Mouse (Mus musculus) neural tube, embryonic 15.5 days (tissue): ENCODE results near the gene Mapk10. TPM values are rescaled to one million over a fixed set of nuclear protein-coding genes. Genes with fewer than 3 reads are reported as not detected.

Source experiments
- ATAC-seq: fragments of 200-750 bp; cut with Nextera tagmentation; 2 replicates; pipeline ENCODE4 v1.8.0; 2017; ENCODE audit warnings: mild to moderate bottlenecking, moderate TSS enrichment, moderate library complexity; ENCODE audit not compliant: low FRiP score
- H3K27ac ChIP-seq: fragments of 300-500 bp; sonication (generic); replicated peaks from 2 replicates; pipeline ENCODE4 v1.5.1; 2015; ENCODE audit warnings: mild to moderate bottlenecking, inconsistent platforms
- H3K27me3 ChIP-seq: fragments of 300-500 bp; sonication (generic); replicated peaks from 2 replicates; pipeline ENCODE4 v1.6.1; 2015; ENCODE audit warnings: inconsistent platforms
- H3K36me3 ChIP-seq: fragments of 300-500 bp; sonication (generic); 2 replicates; pipeline ENCODE4 v1.6.1; 2015; ENCODE audit warnings: inconsistent platforms
- H3K4me1 ChIP-seq: fragments of 300-500 bp; sonication (generic); 2 replicates; pipeline ENCODE4 v1.6.1; 2015; ENCODE audit warnings: inconsistent platforms
- H3K4me2 ChIP-seq: fragments of 300-500 bp; sonication (generic); 2 replicates; pipeline ENCODE4 v1.6.1; 2015; ENCODE audit warnings: inconsistent platforms, mild to moderate bottlenecking, moderate library complexity
- H3K4me3 ChIP-seq: fragments of 300-500 bp; sonication (generic); replicated peaks from 2 replicates; pipeline ENCODE4 v1.5.1; 2015; ENCODE audit warnings: mild to moderate bottlenecking, inconsistent platforms
- H3K9ac ChIP-seq: fragments of 300-500 bp; sonication (generic); replicated peaks from 2 replicates; pipeline ENCODE4 v1.6.1; 2015; ENCODE audit warnings: mild to moderate bottlenecking, inconsistent platforms
- H3K9me3 ChIP-seq: fragments of 300-500 bp; sonication (generic); replicated peaks from 2 replicates; pipeline ENCODE4 v1.6.1; 2016; ENCODE audit warnings: inconsistent platforms
- WGBS: fragments of 180-500 bp; shearing (Covaris S2); methylation state at CpG from one replicate; pipeline ENCODE4 v1.1.7; 2015; ENCODE audit warnings: mixed read lengths; 5-methylcytosine and 5-hydroxymethylcytosine counted together
- polyA plus RNA-seq: library from polyadenylated mRNA; unstranded; fragments of >200 nt; fragmentation: Nextera tagmentation; extraction: Ambion mirVana; gene quantifications from 2 replicates; pipeline ENCODE4 v1.2.1, GENCODE M21; 2015

Mapk10 gene
- polyA plus RNA-seq, 1 experiment from 2014 or later = 90.3 TPM

DNA sequence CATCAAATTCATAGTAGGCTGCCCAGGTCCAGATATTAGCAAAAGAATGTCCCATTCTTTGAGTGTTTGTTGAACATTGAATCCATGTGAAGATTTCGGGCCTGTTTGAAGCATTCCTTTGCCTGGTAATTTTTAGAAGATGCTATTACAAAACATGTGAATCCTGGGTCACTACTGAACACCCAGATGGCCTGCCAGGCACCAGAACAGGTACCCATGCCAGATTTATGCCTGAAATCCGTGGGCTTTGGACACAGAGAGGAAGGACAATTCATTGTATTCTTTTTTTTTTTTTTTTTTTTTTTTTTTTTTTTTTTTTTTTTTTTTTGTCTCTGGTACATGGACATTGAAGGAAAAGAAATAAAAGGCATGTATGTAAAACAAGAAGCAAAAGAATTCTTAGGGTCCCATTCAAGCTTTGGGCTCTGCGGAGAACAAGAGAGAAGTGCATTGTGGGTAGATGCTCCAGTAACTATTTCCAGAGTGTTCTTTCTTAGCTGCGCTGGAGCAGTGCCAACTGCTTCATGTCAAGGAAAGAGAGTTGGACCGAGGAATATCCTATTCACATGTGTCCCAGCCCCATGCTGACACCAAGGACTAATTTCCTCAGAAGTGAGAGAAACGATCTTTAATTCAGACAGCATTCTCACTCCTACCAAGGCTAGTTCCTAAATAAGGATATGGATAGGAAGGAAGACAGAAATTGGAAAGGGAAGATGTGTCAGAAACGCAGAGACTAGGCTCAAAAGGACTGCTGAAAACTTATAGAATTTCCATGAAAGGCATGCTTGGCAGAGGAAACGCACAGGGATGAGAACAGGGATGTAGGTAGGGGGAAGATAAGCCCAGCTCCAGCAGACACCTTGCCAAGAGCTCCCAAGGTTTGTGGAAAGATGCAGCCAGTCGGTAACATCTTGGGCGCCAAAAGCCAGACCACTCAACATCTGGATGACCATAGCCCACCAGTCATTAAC, 105.4 kb downstream of the Mapk10 start:
- H3K36me3 ChIP-seq = no peaks in the 10 kb centered on the region
- no peaks in the 10 kb centered on the region for H3K9me3 ChIP-seq
- no peak overlapping the region for H3K4me2 ChIP-seq
- H3K4me3 ChIP-seq = no peak overlapping the region
- H3K4me1 ChIP-seq = no peaks in the 10 kb centered on the region
- H3K27me3 ChIP-seq = no peaks in the 10 kb centered on the region
- H3K9ac ChIP-seq = no peak overlapping the region
- H3K27ac ChIP-seq = no peak overlapping the region
- no peak for ATAC-seq
- 78% methylated on average over 10 of the region's 10 CpGs for WGBS

DNA sequence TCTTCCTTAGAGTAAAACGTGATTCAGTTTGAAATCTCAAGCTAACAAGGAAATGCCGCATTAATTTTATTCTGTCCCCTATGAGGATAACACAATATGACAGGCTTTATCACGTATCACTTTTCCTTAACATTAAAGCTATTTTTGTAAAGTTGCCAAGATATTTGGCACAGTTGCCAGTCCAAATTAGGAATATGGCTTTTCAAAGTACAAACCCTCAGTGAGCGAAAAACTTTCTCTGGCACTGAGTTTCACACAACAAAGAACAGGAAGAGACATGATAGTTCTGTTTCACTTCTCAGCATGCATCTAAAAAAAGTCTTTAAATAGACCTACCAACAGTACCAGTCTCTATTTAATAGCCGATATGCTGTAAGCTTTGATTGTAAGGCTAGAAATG, 107.1 kb downstream of the Mapk10 start:
- Histone ChIP-seq H3K4me2 (no peak overlapping the region), H3K9ac (no peak overlapping the region), H3K36me3 (no peaks in the 10 kb centered on the region), H3K27me3 (no peaks in the 10 kb centered on the region), H3K27ac (no peak overlapping the region), H3K4me1 (no peaks in the 10 kb centered on the region), H3K9me3 (no peaks in the 10 kb centered on the region), H3K4me3 (no peak overlapping the region)
- no peak for ATAC-seq
- 82% methylated on average over 5 of the region's 5 CpGs for WGBS

DNA sequence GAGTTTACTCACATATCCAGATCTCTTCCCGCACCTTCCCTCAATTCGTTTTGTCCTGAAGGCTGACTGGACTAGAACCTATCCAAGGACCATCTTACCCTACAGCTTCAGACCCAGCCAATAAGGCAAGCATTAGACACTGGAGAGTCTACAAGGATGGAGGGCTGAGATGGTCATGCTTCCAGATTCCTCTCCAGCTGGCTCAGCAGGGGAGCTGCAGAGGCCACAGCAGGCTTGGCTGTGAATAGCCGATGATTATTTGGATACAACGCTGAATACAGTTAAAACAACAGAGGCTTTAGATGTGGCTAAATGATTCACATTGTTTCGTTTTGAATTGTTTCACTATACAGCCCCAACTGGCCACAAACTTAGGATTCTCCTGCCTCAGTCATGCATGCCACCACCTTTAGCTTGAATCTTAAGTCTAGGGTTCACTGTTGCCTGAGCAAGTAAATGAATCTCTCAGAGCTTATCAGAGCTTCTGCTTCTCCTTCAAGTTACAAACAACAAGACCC, 108.2 kb downstream of the Mapk10 start:
- Histone ChIP-seq H3K4me3 (no peak overlapping the region), H3K9me3 (no peaks in the 10 kb centered on the region), H3K27me3 (no peaks in the 10 kb centered on the region), H3K4me2 (no peak overlapping the region), H3K9ac (no peak overlapping the region), H3K4me1 (no peaks in the 10 kb centered on the region), H3K27ac (no peak overlapping the region), H3K36me3 (no peaks in the 10 kb centered on the region)
- ATAC-seq = no peak
- WGBS = 81% methylated on average over 5 of the region's 5 CpGs

DNA sequence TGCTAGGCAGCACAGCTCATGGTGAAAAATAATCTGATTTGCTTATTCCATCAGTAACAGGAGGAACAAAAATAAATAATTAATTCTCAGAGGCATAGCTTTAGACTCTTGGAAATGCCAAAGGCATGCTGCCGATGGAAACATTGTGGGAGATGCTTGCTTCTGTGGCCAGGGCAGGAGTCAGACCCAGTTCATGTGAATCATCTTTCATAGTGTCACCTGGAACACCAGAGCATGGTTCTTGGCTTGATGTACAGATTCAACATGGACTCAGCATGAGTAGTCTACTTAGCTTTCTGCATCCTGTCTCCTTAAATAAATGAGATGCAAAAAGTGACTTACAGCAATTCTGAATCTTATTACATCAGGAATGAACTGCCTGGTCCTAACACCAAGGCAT, 109.0 kb downstream of the Mapk10 start:
- Histone ChIP-seq H3K27me3 (no peaks in the 10 kb centered on the region), H3K36me3 (no peaks in the 10 kb centered on the region), H3K4me1 (no peaks in the 10 kb centered on the region), H3K4me2 (no peak overlapping the region), H3K27ac (no peak overlapping the region), H3K4me3 (no peak overlapping the region), H3K9ac (no peak overlapping the region), H3K9me3 (no peaks in the 10 kb centered on the region)
- WGBS = 83% methylated on average over 1 of the region's 1 CpGs
- ATAC-seq = no peak

DNA sequence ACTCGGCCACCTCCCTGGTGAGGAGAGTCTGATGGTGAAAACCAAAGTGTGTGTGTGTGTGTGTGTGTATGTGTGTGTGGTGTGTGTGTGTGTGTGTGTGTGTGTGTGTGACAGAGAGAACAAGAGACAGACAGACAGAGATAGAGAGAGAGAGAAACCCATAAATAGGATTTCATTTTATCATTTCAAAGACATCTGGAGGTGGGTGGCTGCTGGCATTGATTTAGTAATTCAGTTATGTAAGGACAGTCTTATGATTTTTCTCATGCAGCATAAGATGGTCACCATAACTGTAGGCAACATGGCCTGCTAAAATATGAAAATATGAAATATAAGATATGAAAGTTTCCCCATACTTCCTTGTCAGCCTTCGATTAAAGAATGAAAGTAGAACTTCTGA, 117.0 kb downstream of the Mapk10 start:
- 98% methylated on average over 2 of the region's 2 CpGs for WGBS
- H3K4me3 ChIP-seq = no peak overlapping the region
- H3K9me3 ChIP-seq = no peaks in the 10 kb centered on the region
- no peaks in the 10 kb centered on the region for H3K36me3 ChIP-seq
- H3K9ac ChIP-seq = no peak overlapping the region
- H3K27ac ChIP-seq = no peak overlapping the region
- no peak for ATAC-seq
- H3K27me3 ChIP-seq = no peaks in the 10 kb centered on the region
- H3K4me2 ChIP-seq = no peak overlapping the region
- H3K4me1 ChIP-seq = peaks cover 9% of the 10 kb centered on the region; the same call in 1 of the 2 replicates

DNA sequence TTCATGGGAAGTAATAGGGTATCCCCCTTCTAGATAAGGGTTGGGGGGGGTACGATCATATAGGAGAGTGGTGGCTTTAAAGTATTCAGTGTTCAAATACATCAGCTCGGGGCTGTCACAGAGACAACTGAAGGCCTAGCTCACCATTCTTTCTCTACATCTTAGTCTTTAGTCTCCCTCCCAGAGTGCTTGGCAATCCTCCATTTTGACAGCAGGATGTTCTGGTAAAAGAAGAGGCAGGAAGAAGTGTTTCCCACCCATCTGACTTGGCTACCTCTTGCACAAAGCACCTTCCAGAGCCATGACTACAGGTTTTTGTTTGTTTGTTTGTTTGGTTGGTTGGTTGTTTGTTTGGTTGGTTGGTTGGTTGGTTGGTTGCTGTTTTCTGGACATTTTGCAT, 125.3 kb downstream of the Mapk10 start:
- Histone ChIP-seq H3K9me3 (no peaks in the 10 kb centered on the region), H3K36me3 (no peaks in the 10 kb centered on the region), H3K4me3 (no peak overlapping the region), H3K27me3 (no peaks in the 10 kb centered on the region), H3K27ac (no peak overlapping the region), H3K4me2 (no peak overlapping the region), H3K4me1 (no peaks in the 10 kb centered on the region), H3K9ac (no peak overlapping the region)
- no peak for ATAC-seq
- 78% methylated on average over 2 of the region's 2 CpGs for WGBS

DNA sequence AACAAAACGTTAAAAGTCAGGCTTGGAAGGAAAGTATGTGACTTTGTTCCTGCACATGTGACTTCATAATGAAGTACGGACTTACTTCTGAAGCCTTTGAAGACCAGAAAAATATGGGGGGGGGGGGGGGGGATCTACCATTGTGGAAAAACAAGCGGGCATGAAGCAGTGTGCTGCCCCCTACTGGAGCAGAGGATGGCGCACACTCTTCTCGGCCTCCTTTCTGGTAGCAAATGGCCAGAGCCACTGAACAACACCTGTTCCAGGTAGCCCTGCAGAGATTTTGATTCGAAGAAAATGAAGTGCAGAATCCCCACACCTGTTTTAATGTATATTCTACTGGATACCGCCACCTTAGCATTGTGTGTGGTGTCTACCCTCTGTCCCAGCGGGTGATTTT, 135.7 kb downstream of the Mapk10 start:
- no peaks in the 10 kb centered on the region for H3K27me3 ChIP-seq
- H3K9ac ChIP-seq = no peak overlapping the region
- 66% methylated on average over 8 of the region's 8 CpGs for WGBS
- no peaks in the 10 kb centered on the region for H3K9me3 ChIP-seq
- ATAC-seq = no peak
- H3K4me3 ChIP-seq = no peak overlapping the region
- peaks cover 5% of the 10 kb centered on the region for H3K4me1 ChIP-seq
- no peaks in the 10 kb centered on the region for H3K36me3 ChIP-seq
- H3K4me2 ChIP-seq = no peak overlapping the region
- H3K27ac ChIP-seq = no peak overlapping the region

DNA sequence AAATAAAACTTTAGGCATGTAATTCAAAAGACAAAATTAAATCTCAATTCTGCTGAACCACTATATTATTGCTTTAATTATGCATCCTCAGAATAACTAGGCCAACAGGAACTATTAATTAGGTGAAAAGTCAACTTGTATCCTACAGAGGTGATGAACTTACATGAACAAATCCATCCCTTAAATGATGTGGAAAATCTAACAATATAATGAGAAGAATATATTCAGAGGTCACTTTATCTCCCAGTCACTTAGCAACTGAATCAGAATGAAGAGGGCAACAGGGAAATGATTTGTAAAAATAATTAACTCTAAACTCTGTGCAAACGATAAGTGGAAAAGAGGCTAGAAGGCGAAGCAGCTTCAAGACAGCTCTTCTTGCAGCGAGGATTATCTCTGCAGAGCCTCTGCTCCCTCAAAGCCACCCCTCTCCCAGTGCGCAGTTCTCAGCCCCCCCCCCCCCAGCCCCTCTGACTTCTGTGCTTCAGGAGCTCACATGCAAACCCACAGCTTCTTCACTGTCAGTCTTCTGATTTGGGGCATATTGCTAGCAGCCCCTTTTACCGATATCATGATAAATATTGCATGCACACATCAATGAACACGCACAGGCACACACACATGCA, 138.8 kb downstream of the Mapk10 start:
- Histone ChIP-seq H3K4me3 (no peak overlapping the region), H3K9ac (no peak overlapping the region), H3K9me3 (no peaks in the 10 kb centered on the region), H3K27me3 (no peaks in the 10 kb centered on the region), H3K27ac (peak overlapping the region; percentile 38; the same call in 1 of the 2 replicates), H3K4me2 (no peak overlapping the region), H3K36me3 (no peaks in the 10 kb centered on the region), H3K4me1 (peaks cover 12% of the 10 kb centered on the region)
- 0 out of 2 replicates have a peak, but pooled peaks have one; percentile 5 for ATAC-seq
- 51% methylated on average over 5 of the region's 6 CpGs for WGBS

DNA sequence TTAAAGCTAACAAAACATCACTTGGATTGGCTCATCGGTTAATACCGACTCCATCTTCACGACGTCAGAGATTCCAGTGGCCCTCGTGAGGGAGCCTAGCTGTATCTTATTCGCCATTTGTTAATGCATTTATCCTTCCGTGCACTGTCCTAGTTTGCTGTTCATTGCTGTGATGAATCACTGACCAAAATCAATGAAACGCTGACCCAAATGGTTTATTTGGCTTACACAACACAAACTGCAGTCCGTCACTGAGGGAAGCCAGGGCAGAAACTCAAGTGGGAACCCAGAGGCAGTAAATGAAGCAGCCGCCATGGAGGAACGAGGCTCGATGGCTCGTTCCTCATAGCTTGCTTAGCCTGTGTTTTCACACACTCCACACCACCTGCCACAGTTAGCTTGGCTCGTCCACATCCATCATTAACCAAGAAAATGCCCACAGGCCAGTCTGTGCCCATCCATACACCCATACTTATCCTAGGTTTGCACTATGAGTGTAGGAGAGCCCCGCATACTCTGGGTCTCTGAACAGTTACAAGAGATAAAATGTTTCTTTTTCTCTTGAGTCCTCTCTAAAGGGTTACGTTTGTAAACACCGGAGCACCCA, 140.0 kb downstream of the Mapk10 start:
- 63% methylated on average over 17 of the region's 17 CpGs for WGBS
- Histone ChIP-seq H3K4me2 (no peak overlapping the region), H3K27ac (no peak overlapping the region), H3K4me3 (no peak overlapping the region), H3K27me3 (no peaks in the 10 kb centered on the region), H3K4me1 (peaks cover 12% of the 10 kb centered on the region), H3K9ac (no peak overlapping the region), H3K9me3 (no peaks in the 10 kb centered on the region), H3K36me3 (no peaks in the 10 kb centered on the region)
- 0 out of 2 replicates have a peak, but pooled peaks have one; percentile 14 for ATAC-seq

DNA sequence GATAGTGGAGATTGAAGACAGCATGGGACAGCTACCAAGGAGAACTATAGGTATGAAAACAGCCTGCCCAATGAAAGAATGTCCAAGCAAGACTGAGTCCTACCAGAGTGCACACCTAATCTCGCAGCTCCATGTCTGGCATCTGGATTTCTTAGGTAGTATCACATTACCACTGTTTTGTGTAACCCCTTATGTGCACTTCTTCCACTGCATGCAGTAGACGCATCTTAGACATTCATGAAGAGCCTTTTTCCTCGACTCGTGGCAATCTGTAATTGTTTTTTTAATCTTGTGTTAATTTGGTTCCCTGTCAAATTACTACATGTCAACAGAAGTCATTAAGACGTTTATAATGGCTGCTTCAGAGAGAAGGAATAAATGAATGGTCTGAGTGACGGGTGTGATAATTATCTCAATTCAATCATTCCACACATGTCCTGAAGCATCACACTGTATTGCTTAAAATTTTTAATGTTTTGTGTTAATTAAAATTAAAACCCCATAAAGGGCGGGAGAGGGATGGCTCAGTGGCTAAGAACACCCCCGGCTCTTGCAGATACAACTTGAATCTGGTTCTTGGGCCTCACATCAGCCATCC, 160.7 kb downstream of the Mapk10 start:
- Histone ChIP-seq H3K27ac (no peak overlapping the region), H3K36me3 (no peaks in the 10 kb centered on the region), H3K27me3 (no peaks in the 10 kb centered on the region), H3K4me1 (no peaks in the 10 kb centered on the region), H3K9ac (no peak overlapping the region), H3K9me3 (no peaks in the 10 kb centered on the region), H3K4me3 (no peak overlapping the region), H3K4me2 (no peak overlapping the region)
- ATAC-seq = no peak
- WGBS = 54% methylated on average over 8 of the region's 8 CpGs

DNA sequence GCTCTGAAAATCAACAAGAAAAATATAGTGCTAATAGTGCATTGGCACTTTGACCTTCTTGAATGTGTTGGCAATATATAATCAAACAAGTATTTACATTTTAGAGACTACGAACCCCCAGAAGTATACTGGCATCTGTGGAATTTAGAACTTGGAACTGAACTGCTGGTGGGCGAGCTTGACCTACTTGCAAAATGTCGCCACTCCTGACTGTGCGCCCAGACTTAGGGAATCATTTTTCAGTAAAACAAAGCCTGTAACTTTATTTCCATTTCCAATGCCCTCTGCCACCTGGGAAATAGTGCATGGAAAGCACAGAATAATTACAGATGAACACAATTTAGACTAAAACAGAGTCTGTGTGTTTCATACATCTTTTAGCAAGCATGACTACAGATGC, 163.1 kb downstream of the Mapk10 start:
- no peak overlapping the region for H3K4me2 ChIP-seq
- no peaks in the 10 kb centered on the region for H3K9me3 ChIP-seq
- H3K4me1 ChIP-seq = no peaks in the 10 kb centered on the region
- H3K4me3 ChIP-seq = no peak overlapping the region
- no peak overlapping the region for H3K27ac ChIP-seq
- H3K27me3 ChIP-seq = no peaks in the 10 kb centered on the region
- ATAC-seq = no peak
- 85% methylated on average over 4 of the region's 4 CpGs for WGBS
- no peak overlapping the region for H3K9ac ChIP-seq
- H3K36me3 ChIP-seq = no peaks in the 10 kb centered on the region
